Mouse (Mus musculus) bone marrow macrophage, adult 2 months (primary cell): Measurements from ENCODE around the gene Mycn.

Experiments
- CTCF ChIP-seq: IDR thresholded peaks from 2 replicates; pipeline ENCODE4 v1.5.1; 2012; ENCODE audit warnings: low read depth, mild to moderate bottlenecking, low read length, moderate library complexity
- POLR2A ChIP-seq: IDR thresholded peaks from 2 replicates; pipeline ENCODE4 v1.6.1; 2012; ENCODE audit warnings: mild to moderate bottlenecking, low read depth, low read length, borderline replicate concordance

DNA sequence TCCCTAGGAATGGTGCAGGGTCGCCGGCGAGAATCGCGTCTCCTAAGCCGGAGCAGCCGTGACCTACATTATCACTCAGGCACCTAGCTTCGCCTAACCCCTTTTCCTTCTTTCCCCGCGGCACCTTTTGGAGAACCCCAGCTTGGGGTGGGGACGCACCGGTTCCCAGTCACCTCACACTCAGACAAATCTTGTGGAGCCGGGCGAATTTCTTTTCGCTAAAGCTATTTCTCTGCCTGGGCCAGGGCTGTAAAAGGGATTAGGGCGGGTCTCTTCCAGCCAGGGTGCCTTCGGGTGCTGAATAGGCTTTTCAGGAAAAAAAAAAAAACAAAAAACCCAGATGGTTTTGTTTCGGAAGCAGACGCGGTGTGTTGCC is 597 bp downstream of the Mycn start:
- TF ChIP-seq CTCF (no peak), POLR2A (no peak)
